Mouse (Mus musculus): ENCODE results near the gene Tmem248.

GRCm38 (mm10) chr5:130239856-130240255 is 23.0 kb downstream of the Tmem248 start:
- TF ChIP-seq CTCF (IDR thresholded peaks at IDR 0.05; ENCODE audit: insufficient read depth, low read length) (no peak), POLR2A (IDR thresholded peaks at IDR 0.05; ENCODE audit: borderline replicate concordance, extremely low read depth, low read depth, low read length) (no peak)

All from lung, adult 2 months (tissue).